Mouse (Mus musculus) small intestine, adult 2 months (tissue): ENCODE data around the gene C130026I21Rik. TPM values are rescaled to one million over a fixed set of nuclear protein-coding genes. Genes with fewer than 3 reads are reported as not detected.
"Not testable (repeated sequence)": the region's sequence is repeated elsewhere in the genome, so short reads cannot be mapped to it uniquely, and the experiment has no call there.

Experiments used
- H3K27ac ChIP-seq: fragments of 200-500 bp; 2 replicates; pipeline ENCODE4 v1.5.1; 2012; ENCODE audit warnings: low read depth, low read length, control low read depth, inconsistent platforms; ENCODE audit not compliant: insufficient read depth
- H3K27me3 ChIP-seq: fragments of 200-500 bp; 2 replicates; pipeline ENCODE4 v1.6.1; 2012; ENCODE audit warnings: mild to moderate bottlenecking, moderate library complexity, low read length, inconsistent platforms; ENCODE audit not compliant: control insufficient read depth, insufficient read depth
- H3K36me3 ChIP-seq: fragments of 200-500 bp; 2 replicates; pipeline ENCODE4 v1.6.1; 2012; ENCODE audit warnings: mild to moderate bottlenecking, low read length, control low read depth, inconsistent platforms; ENCODE audit not compliant: control insufficient read depth, insufficient read depth
- H3K4me1 ChIP-seq: fragments of 200-500 bp; 2 replicates; pipeline ENCODE4 v1.6.1; 2012; ENCODE audit warnings: low read length, inconsistent platforms, mixed read lengths; ENCODE audit not compliant: control insufficient read depth, insufficient read depth, insufficient read length
- H3K4me3 ChIP-seq: fragments of 200-500 bp; 2 replicates; pipeline ENCODE4 v1.5.1; 2012; ENCODE audit warnings: low read depth, mild to moderate bottlenecking, control low read depth, inconsistent platforms, low read length, moderate library complexity
- WGBS: fragments of 180-500 bp; shearing (Covaris S2); methylation state at CpG from one replicate; pipeline ENCODE4 v1.1.7; 2018; 5-methylcytosine and 5-hydroxymethylcytosine counted together
- polyA plus RNA-seq: library from polyadenylated mRNA; depleted of rRNA; stranded (reverse); fragments of >200 nt; gene quantifications from 2 replicates; pipeline ENCODE4 v1.2.3, GENCODE M21; 2012

Gene C130026I21Rik
- polyA plus RNA-seq, 1 experiment = 1.4 TPM

DNA sequence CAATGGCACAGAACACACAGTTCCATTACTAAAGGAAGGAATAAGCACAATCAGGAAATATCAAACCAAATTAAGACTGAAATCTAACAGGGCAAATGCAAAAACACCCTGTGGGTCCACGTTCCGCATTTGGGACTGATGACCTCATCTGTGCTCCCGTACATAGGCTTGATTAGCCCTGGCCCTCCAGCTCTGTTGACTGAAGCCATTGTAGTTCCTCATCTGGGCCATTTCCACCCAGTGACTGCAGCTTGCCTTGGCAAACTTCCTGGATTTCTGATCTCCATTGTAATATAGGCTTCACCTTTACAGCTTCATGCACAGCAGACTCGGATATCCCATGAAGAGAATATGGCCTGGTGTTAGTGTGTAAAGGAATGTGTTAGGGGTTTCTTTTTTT lies 148.5 kb downstream of the C130026I21Rik start:
- not testable (repeated sequence) for H3K4me1 ChIP-seq, H3K27ac ChIP-seq, H3K4me3 ChIP-seq, H3K27me3 ChIP-seq, H3K36me3 ChIP-seq
- 81% methylated on average over 4 of the region's 4 CpGs for WGBS

DNA sequence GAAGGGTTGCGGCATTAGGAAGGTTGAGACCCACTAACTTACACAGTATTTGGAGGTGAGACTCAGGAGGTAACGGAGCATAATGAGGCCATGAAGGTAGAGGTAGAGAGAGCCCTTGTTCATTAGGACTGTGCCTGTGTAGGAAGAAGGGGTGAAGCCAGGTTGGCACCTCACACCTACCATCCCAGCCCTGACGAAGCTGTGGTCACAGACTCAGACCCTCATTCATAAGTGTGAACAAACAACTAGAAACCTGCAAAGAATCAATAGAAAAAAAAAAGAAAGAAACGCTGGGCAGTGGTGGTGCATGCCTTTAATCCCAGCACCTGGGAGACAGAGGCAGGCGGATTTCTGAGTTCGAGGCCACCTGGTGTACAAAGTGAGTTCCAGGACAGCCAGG lies 152.0 kb downstream of the C130026I21Rik start:
- H3K4me3 ChIP-seq, H3K4me1 ChIP-seq, H3K27ac ChIP-seq, H3K27me3 ChIP-seq, H3K36me3 ChIP-seq: not testable (repeated sequence)
- 77% methylated on average over 6 of the region's 6 CpGs for WGBS

DNA sequence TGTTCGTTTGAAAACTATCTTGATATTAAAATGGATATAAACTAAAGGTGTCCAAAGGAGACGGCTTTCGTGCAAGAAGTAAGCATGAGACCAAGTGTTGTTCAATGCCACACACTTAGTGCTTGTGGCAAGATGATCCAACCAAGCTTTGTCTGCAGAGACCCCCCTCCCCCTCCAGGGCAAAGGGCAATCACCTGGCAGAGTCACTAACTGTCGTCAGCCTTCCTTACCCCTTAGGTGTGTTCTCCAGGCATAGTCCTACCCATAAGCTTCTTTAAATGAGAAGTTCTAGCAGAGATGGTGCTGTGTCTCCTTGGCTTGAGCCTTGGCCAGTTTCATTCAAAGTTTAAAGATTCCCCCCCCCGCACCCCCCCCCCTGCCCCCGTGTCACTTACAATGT lies 152.8 kb downstream of the C130026I21Rik start:
- H3K36me3 ChIP-seq, H3K27me3 ChIP-seq, H3K27ac ChIP-seq, H3K4me3 ChIP-seq, H3K4me1 ChIP-seq: not testable (repeated sequence)
- WGBS = 66% methylated on average over 5 of the region's 6 CpGs

DNA sequence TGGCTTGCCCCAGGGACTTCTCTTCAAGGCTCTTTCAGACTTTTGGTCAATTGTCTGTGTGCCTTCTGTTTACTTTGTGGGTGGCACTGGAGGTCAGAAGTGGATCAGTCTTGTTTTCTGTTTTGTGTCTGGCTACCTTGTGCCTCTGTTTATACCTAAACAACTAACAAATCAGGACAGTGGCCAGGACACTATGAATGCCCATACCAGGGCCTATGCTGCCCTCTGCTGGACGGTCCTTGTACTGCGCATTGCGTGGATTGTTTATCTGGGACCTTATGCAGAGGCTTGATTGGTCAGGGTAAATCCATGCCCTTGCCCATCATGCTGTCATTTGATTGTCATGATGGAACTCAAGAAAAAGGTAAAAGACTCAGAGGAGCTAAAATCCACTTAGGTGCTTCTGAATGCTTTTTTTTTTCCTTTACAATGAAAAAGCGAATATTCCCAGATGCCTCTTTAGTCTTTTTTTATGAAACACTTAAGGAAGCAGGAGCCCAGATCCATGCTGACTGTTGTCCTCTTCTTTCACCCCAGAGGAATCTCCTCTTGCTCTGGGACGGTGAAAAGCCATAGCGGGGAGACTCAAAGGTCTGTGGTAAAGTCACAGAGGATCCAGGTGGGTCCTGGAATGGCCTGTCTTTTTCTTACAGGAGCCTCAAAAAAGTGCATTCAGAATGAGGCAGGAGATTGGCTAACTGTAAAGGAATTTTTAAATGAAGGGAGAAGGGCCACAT lies 155.5 kb downstream of the C130026I21Rik start:
- H3K27ac ChIP-seq, H3K27me3 ChIP-seq, H3K4me3 ChIP-seq, H3K36me3 ChIP-seq, H3K4me1 ChIP-seq: not testable (repeated sequence)
- 54% methylated on average over 6 of the region's 6 CpGs for WGBS

DNA sequence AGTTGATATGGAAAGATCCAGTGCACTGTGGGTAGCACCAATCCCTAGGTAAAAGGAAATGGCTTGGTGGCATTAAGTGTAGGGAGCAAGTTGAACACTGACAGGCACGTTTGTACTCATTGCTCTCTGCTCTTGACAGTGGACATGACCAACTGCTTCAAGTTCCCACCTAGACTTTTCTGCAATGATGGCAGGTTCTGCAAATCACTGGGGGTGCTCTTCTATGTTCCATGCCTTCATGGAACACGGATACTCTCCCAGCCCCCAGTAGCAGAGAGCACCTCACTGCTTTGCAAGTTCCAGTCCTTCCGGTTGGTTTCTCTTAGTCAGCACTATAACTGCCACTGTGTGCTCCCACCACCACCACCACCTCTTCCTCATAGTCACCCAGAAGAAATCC lies 156.3 kb downstream of the C130026I21Rik start:
- not testable (repeated sequence) for H3K36me3 ChIP-seq, H3K27ac ChIP-seq, H3K4me1 ChIP-seq, H3K4me3 ChIP-seq, H3K27me3 ChIP-seq
- 76% methylated on average over 3 of the region's 3 CpGs for WGBS

DNA sequence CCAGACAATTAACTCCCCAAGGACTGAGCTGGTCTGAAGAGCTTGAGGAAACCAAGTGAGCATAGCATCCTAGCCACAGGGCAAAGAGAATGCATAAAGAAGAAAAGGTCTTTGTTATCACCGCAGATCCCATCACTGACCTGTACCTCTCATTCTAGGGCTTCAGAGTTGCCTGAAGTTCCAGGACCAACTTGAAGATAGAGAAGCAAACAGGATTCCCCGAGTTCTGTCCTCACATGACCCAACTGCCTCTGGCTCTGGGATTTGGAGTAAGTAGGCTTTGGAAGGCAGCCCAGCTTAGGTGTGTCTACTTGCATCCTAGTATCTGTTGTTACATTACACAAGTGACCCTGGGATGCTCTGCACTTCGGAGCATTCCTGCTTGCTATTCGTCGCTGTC lies 157.5 kb downstream of the C130026I21Rik start:
- not testable (repeated sequence) for H3K4me1 ChIP-seq, H3K36me3 ChIP-seq, H3K27me3 ChIP-seq, H3K4me3 ChIP-seq, H3K27ac ChIP-seq
- 67% methylated on average over 2 of the region's 5 CpGs for WGBS

DNA sequence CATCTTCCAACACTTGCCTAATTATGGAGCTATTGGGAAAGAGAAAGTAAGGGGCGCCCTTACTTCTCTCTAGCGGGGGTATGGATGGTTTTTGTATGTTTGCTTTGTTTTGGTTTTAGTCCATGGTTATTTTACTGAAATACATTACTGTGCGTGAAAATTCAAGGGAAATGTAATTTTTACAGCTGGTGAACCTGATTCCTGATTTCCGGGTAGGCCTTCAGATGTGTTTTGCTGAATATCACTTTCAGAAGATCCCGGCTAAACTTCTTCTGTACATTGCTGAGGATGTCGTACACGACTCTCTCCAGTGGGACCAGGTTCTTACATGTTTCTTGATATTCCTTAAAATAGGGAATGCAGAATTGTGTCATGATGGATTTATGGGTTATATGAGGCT lies 158.1 kb downstream of the C130026I21Rik start:
- H3K4me3 ChIP-seq, H3K27me3 ChIP-seq, H3K36me3 ChIP-seq, H3K4me1 ChIP-seq, H3K27ac ChIP-seq: not testable (repeated sequence)
- 88% methylated on average over 7 of the region's 7 CpGs for WGBS

DNA sequence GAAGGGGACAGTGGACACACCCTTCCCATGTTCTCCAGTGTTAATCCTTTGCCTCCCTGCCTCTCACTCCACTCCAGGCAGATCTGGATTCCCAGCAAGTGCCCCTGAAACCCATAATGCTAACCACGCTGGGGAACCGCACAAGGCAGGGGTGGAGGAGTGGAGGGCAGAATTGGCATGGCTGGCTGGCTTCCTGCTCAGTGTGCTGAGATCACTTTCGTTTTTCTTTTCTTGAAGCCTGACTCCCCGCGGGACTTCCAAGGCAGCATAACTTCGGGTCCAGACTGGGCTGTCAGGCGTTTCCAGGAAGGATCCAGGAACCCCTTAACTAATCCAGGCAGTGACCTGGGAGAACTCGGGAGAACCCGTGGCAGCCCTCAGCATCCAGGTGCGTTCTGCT lies 158.8 kb downstream of the C130026I21Rik start:
- not testable (repeated sequence) for H3K36me3 ChIP-seq, H3K4me1 ChIP-seq, H3K27me3 ChIP-seq, H3K27ac ChIP-seq, H3K4me3 ChIP-seq
- WGBS = 64% methylated on average over 10 of the region's 10 CpGs

DNA sequence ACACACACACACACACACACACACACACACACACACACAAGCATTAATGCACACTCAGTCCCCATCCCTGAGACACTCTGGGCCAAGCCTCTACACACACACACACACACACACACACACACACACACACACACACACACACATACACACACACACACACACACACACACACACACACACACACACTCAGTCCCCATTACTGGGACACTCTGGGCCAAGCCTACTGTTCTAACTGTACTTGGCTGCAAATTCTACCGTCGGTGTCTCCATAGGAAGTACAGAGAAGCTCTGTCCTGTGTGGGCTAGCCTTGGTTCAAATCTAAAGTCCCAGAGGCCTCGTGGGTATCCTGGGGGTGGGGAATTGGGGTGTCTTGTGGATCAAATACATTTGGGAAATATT lies 159.5 kb downstream of the C130026I21Rik start:
- H3K27me3 ChIP-seq, H3K4me1 ChIP-seq, H3K4me3 ChIP-seq, H3K27ac ChIP-seq, H3K36me3 ChIP-seq: not testable (repeated sequence)
- 63% methylated on average over 3 of the region's 3 CpGs for WGBS

DNA sequence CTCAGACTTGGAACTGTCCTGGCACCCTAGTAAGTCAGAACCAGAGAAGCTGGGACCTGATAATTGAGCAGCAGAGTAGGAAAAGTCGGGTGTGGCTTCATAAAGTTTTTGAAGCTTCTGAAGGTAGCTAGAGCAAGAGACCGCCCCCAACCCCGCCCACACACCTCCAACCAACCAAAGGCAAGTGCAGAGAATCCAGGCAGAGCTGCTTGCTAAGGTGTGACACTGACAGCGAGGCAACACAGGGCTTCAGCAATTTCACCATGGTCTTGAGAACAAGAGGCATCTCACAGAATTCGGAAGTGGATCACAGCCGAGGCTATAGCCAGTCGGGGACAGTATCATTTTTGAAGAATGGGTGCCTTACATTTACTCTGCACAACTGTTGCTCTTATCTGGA lies 160.6 kb downstream of the C130026I21Rik start, which contains the start of gene A530032D15Rik:
TSS of gene A530032D15Rik (minus strand) at position 101 of the 400 bp plus-strand sequence.
- H3K27ac ChIP-seq, H3K4me3 ChIP-seq, H3K4me1 ChIP-seq, H3K27me3 ChIP-seq, H3K36me3 ChIP-seq: not testable (repeated sequence)
- WGBS = 100% methylated on average over 1 of the region's 7 CpGs

DNA sequence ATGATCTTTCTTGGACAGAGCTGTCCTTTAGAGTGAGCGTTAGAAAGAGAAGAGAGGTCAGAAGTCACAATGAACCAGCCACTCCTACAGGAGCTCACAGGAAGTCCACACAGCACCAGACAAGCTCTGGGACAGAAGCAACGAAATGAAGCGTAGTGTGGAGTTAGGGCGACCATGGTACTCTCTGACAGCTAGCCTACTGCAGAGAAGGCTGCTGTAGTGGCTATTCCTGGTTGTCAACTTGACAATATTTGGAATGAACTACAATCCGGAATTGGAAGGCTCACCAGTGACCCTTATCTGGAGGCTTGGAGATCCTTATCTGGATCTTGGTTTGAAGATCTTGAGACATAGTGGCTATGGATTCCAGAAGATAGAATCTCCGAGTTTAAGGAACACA lies 164.4 kb downstream of the C130026I21Rik start:
- 63% methylated on average over 5 of the region's 6 CpGs for WGBS
- H3K36me3 ChIP-seq, H3K27ac ChIP-seq, H3K27me3 ChIP-seq, H3K4me3 ChIP-seq, H3K4me1 ChIP-seq: not testable (repeated sequence)

DNA sequence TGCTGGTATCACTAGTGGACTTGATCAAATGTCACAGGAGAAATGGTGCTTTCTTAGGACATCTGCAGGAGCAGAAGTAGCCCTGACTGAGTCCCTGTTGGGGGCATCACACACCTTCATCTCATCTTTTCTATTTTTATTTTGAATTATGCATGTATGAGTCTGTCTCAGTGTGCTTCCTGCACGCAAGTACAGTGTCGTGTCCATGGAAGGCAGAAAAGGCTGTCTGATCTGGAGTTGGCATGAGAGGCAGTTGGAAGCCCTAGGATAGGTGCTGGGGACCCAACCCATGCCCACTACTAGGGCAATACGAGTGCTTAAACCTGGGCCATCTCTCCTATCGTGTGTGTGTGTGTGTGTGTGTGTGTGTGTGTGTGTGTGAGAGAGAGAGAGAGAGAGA lies 165.0 kb downstream of the C130026I21Rik start:
- WGBS = 70% methylated on average over 4 of the region's 4 CpGs
- H3K4me3 ChIP-seq, H3K27me3 ChIP-seq, H3K36me3 ChIP-seq, H3K4me1 ChIP-seq, H3K27ac ChIP-seq: not testable (repeated sequence)
